Mouse (Mus musculus) forebrain, embryonic 11.5 days (tissue): Measurements from ENCODE around the gene 2900092C05Rik. TPM values are rescaled to one million over a fixed set of nuclear protein-coding genes. Genes with fewer than 3 reads are reported as not detected.

Experiments
- polyA plus RNA-seq: library from polyadenylated mRNA; unstranded; fragments of >200 nt; fragmentation: Nextera tagmentation; extraction: Ambion mirVana; gene quantifications from 2 replicates; pipeline ENCODE4 v1.2.1, GENCODE M21; 2014

The 2900092C05Rik gene
- polyA plus RNA-seq, 1 experiment from 2014 or later, result not detected

Other genes starting within 250 kb of the 2900092C05Rik start
- not detected in 2 replicates for gene Vmn1r81, start 244.2 kb upstream of the 2900092C05Rik start, polyA plus RNA-seq
- not detected in 2 replicates for gene Vmn1r82, start 212.1 kb upstream of the 2900092C05Rik start, polyA plus RNA-seq
- gene Vmn1r83, start 183.0 kb upstream of the 2900092C05Rik start, polyA plus RNA-seq, result not detected in 2 replicates
- gene Vmn1r84, start 143.2 kb upstream of the 2900092C05Rik start, polyA plus RNA-seq, result not detected in 2 replicates
- gene Zfp551, start 89.8 kb upstream of the 2900092C05Rik start, polyA plus RNA-seq, result 3.4 and 3.7 TPM in 2 replicates
- 47.1 and 49.7 TPM in 2 replicates for gene Zfp606, start 34.2 kb upstream of the 2900092C05Rik start, polyA plus RNA-seq
- gene Vmn2r53, start 96.3 kb downstream of the 2900092C05Rik start, polyA plus RNA-seq, result not detected in 2 replicates
- gene Vmn2r54, start 127.8 kb downstream of the 2900092C05Rik start, polyA plus RNA-seq, result not detected in 2 replicates
- gene Vmn2r55, start 172.5 kb downstream of the 2900092C05Rik start, polyA plus RNA-seq, result not detected in 2 replicates
- gene Vmn2r56, start 222.5 kb downstream of the 2900092C05Rik start, polyA plus RNA-seq, result not detected in 2 replicates